Mouse (Mus musculus): ENCODE measurements at regions not wholly inside any gene's neighbourhood (a gene's known extent, or its start where the extent isn't known, plus 50 kb on each side); places are given as distances from the start of the nearest gene placed in this dataset.

DNA sequence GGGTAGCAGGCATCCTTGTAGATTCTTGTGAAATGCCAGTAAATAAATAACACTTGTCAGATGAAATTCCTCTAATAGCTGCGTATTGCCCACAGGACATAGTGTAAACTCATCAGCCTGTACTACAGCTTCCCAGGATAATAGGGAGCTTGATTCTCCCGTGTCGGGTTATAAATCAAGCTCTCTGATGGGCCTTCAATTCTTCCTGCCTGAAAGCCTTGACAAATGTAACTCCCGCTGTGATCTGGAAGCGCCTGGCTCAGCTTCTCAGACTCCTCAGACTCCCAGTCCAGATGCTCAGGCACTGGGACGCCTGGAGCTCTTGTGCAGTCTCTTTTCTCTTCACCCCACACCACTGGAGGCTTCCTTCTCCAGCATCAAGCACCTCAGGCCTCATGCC is 151.3 kb downstream of the Fam76b start:
- no peak for DNase-seq (ENCODE audit: low spot score)

DNA sequence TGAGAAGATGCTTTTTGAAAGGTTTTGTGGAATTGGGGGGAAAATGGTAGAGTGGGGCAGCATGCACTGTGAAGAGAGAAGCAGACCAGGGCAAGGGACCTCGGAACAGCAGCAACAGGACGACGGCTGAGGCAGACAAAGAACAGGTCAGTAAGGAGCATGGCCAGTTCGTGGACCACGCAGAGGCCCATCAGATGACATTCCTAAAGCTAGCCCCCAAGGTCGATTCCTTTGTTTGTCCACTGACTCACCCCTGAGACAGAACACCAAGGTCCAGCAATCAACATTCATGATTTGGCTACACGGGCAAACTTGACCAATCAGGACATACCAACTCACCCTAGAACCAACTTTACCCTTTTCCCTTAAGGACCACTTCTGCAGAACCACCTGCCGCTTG is 160.0 kb downstream of the Fam76b start:
- no peak for DNase-seq (ENCODE audit: low spot score)

DNA sequence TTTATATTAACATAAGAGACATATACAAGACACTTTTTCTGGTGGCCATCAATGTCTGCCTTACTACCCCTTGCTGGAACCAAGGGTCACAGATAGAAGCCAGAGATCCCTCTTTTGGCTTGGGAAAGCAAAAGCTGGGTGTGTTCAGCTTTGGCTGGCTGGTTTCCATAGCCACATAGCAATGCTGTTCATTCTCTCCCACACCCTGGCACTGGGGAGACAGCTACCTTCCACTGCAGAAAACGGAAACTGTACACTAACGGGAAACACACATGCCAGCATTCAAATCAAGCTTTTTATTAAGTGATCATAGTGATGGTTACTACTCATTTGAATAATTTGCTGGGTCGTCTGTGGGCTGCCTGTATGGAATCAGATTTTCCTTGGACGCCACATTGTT is 161.4 kb downstream of the Fam76b start:
- no peak for DNase-seq (ENCODE audit: low spot score)

DNA sequence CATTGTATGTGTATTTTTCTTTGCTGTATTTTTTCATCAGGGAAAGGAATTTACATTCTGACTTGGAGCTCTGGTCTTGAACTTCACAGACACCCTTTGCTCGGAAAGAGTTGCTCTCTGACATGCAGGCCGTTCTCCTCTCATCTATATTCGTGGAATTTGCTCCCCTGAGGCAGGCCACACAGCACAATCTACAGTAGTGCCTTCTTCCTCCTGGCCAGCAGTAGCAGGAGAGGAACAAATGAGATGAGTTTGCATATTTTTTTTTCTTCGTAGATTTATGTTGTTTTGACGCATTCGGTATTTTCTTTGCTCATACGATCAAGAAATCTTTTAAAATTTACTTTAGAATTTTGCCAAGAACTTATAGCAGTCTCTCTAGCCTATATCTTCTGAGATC is 163.4 kb downstream of the Fam76b start:
- DNase-seq (ENCODE audit: low spot score), result no peak

DNA sequence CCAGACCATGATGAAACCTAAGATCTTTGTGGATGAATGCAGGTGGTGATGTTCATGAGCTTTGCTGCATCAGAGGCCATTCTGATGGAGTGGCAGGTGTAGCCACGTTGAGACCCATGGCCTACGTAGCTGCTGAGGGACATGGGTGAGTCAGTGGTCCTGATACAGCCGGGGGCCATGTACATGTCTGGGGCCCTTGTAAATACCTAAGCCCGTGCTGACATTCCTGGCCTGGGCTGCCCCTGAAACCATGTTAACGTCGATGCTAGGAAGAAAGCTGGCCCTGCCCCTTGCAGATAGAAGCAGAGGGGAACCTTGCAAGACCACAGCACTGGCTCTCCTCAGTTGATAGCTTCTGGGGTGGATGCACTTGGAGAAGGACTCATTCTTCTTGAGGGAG is 165.2 kb downstream of the Fam76b start:
- no peak for DNase-seq (ENCODE audit: low spot score)

DNA sequence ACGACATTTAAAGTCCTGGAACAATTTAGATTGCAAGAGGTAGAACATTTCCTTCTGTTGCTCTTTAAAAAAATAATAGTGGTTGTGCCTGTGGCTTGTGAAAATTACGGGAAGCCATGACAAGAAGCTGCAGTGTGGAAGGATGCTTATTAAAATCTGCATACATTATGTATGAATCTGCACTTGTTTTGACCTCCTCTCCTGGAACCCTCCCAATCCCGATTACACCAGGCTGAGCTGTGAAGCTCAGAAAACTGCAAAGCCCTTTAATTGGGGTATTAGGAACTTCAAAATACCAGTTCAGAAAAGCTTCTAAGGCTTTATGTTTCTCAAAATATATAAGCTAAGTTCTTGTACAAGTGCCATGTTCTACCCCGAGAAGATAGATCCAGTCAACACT is 171.8 kb downstream of the Fam76b start:
- no peak for DNase-seq (ENCODE audit: low spot score)

DNA sequence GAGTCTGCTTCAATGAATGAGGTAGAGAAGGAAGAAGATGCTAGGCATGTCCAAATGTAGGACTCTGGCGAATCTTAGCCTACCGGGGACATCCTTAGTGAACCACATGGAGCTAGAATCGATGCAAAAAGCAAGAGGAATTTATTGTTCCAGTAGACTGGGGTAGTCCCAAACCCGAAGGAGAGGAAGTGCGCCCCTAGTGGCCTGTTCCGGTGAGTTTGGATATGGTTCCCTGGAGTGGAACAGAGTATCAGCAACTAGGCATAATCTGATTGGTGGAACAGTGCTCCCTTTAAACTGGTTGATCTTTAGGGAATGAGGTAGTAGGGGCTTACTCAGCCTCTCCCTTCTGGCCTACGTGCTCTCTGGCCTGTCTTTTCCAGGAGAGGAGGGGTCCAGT is 174.0 kb downstream of the Fam76b start:
- DNase-seq (ENCODE audit: low spot score), result no peak

DNA sequence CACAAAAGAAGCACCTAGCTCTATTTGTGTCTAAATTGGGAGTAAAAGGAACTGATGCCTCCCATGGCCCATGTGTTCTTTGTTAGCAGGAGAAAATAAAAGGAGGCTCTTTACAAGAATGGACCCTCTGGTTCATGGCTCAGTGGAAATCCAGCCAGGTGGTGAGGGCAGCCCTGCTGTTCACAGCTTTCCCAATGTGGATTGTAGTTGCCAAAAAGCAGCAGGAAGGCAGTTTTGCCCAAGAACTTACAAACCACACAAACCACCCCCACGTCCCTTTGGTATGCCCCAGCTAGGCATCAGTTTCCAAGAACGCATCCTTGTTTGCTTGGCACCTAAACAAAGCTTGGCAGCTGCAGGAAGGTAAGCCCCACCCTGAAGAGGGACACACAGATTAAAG is 174.7 kb downstream of the Fam76b start:
- DNase-seq (ENCODE audit: low spot score), result no peak

DNA sequence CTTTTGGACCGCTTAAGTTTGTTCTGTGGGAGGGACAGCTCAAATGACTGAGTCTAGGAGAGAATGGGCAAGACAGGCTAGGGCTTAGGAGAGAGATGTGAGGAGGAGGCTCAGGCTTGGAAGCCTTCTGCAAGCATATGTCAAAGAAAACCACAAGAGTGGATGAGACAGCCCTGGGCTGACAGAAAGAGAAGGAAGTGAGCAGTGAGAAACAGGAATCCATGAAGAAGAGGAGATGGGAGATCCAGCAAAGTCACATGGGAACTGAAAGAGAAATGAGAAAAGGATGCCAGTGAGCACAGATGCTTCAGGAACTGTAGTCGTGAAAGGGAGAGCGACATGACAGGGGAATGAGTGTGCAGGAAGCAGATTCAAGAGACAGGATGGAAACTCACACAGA is 175.6 kb downstream of the Fam76b start:
- no peak for DNase-seq (ENCODE audit: low spot score)

DNA sequence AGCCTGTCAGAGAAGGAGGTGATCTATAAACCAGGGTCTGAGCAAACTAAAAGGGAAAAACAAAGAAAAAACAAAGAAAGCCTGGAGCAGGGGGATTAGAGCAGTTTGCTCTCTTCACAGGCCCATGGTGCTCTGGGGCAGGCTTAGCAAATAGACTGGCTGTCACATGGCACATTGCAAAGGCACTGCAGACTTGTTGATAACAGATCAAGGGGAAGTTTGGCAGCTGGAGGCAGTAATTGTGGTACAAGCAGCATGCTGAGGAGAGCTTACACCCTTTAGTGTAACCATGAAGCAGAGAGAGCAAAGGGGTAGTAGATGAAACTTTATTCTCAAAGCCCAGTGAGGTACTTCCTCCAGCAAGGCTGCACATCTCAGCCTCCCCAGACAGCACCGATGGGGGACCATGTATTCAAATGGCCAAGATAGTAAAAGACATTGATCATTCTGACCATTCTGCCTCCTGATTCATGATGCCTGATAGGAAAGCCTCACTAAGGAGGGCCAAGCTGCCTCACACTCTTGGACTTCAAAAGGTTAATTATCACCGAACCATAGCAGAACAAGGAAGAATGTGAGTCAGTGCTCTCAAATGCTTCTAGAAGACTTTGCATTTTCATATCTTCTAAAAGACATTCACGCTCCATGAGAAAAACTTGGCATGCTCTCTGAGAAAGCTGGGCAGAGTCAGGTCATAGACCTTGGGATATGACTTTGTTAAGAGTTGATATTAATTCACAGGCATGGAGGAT is 178.9 kb downstream of the Fam76b start:
- no peak for DNase-seq (ENCODE audit: low spot score)

DNA sequence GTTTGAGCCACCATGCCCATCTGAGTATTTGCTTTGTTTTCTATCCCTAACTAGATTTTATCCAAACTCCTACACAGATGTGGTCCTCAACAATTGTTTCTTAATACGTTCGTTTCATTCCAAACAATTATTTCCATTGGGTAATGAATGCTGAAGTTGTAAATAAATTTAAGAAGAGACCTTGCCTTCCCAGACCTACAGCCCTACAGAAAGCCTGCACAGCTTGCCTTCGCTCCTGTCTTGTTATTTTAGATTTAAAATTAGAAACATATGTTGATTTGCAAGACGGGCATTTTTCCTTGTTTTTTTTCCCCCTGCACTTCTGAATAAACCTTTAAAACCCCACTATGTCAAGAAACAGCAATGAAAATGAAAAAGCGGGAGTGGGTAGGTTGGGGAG is 181.9 kb downstream of the Fam76b start:
- no peak for DNase-seq (ENCODE audit: low spot score)

DNA sequence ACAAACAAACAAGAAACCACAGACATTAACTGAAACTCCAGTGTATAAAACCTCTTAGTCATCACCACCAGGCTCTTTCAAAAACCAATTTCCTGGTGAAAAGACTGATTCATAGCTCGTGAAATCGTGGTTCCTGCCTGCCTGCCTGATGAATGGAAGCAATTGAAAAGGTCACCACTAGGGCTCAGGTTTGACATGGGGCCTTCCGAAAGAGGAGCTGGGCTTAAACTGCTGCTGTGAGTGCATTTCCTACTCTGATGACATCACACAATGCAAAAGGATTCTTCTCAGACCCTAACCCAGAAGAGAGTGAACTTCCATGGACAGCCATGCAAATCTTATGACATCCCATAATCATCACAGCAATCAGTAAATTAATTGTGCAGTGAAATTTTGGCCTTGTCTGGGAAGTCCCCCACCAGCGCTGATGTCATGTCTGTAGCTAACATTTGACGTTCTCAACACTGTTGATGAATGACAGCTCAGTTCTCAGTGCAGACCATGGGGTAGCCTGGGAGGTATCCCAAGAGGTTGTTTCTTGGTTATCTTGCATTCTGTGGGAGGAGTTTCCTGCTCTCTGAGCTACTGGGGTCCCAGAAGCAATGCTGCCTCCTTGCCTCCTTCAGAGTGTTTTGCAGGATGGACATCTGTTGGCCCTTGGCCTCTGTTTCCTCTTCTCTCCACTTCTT is 182.9 kb downstream of the Fam76b start:
- DNase-seq (ENCODE audit: low spot score), result no peak

DNA sequence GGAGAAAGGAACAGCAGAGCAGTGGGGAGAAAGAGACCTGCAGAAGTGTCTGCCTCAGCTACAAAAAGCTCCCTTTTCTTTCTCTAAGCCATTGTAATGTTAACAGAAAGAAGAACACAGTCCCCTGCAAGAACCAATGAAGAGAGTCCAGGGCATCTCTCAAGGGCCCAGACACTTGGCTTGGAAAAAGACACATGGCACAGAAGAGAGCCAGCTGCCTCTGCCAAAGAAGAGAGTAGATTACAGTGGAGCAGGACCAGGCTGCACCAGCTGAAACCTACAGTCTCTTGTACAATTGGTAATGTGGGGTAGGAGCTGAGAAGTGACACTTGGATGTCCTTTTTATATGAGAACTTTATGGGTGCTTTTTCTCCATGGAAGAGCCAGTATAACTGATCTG is 196.7 kb downstream of the Fam76b start:
- no peak for DNase-seq (ENCODE audit: low spot score)

DNA sequence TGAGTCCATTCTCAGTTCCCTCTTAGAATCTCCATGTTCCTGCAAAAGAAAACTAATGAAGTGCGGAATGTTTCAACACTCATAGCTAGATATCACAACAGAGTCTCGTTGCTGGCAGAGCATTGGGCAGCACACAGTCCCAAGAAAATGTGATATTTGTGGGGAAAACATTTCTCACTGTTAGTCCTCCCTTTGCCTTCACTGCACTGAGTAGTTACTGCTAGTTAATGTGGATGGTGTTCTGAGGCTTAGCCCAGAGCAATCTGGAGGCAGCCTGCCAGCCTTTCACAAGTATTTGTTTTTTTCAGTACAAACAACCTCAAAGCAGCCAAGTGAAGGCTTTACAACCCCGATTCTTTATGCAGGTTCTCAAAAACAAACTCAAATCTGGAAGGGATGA is 197.2 kb downstream of the Fam76b start:
- no peak for DNase-seq (ENCODE audit: low spot score)

DNA sequence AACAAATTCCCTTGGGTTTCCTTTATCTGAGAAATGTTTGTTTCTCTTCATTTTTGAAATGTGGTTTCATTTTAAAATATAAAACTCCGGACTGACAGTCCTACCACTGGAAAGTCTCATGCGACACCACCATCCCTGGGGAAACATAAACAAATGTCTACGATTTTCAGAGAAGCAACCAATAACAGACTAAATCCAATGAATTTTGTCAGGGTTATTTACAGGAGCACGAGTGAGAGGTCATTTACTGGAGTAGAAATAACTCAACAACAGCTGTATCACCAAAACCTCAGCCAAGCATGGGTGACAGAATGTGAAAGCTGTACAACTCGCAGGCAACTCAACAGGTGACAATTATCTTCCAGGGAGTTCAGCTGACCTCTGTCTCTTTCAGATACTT is 200.5 kb downstream of the Fam76b start:
- no peak for DNase-seq (ENCODE audit: low spot score)

DNA sequence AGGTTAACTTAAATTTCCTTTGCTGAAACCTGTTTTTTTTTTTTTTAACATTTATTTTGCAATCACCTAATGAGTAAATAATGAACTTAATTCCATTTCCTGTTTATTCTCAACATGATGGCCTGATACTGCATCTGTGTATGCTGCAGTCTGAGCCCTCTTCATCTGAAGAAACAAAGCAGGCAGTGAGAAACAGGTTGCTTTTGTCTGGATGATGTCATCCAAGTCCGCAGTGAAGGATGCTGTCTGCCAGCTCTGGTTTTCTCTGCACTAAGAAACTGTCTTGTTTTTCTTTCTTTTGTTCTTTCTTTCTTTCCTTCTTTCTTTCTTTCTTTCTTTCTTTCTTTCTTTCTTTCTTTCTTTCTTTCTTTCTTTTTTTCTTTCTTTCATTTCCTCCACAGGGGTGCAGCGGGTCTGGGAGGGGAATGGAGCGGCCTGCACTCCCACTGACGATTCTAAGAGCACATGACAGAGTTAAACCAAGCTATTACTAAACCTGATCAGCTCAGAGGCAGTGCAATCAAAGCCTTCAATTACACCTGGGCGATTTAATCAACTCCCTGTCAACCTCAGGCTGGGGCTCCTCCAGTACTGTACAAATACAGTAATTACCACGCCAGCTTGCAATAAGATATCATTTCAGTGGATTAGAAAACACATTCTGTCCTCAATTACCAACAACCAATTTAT is 204.0 kb downstream of the Fam76b start:
- DNase-seq (ENCODE audit: low spot score), result no peak

DNA sequence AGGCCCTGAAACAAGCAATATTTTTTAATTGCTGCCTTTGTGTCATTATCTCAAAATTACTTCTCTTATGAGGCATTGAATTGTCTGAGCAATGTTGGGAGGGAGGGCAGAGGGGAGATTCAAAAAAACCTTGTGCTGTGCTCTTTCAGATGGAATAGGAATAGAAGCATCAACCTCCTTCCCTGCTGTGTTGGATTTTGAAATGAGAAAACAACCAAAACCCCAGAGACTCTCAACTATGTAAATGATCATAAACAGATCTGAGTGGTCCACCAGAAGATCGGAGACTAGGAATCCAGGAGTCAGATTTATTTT is 204.5 kb downstream of the Fam76b start:
- DNase-seq (ENCODE audit: low spot score), result no peak

DNA sequence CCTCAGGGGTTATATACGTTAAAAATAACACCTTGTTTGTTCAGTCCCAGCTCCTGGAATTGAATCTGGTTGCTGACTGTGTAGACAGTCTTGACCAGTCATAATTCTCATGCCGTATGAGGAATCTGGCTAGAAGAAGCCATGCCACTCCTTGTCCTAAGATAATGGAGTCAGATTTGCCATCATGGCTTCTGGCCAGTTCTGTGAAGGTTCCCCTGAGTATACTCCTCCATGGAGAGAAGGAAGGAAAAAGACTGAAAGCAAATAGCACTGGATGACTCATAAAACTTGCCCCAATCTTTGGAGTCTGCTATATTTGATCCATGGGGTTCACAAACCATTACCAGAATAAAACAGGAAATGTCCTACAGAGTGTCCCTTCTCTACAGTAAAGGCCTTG is 208.0 kb downstream of the Fam76b start:
- DNase-seq (ENCODE audit: low spot score), result no peak

DNA sequence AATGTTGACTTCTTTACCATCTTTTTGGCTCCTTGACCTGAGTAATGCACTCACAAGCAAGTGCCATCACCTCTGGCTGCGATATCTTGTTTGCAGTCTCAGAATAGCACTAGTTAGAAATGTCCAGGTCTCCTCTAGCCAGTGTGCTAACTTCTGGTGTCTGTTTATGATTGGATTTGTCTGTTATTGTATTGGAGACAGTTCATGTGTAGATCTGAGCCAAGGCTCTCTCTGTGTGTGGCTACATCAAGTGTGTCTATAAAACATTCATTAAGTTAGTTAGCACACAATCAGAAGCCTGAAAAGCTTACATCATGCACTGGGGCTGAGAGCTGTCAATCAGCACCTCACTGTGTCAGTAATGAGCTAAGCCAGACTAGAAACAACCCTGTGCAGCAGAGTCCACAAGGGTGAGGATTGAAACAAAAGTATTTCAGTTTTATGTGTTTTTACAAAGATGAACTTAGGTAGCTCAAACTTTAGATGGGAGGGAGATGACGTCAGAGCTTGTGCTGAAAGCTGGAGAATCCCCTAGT is 214.5 kb downstream of the Fam76b start:
- DNase-seq (ENCODE audit: low spot score), result no peak

DNA sequence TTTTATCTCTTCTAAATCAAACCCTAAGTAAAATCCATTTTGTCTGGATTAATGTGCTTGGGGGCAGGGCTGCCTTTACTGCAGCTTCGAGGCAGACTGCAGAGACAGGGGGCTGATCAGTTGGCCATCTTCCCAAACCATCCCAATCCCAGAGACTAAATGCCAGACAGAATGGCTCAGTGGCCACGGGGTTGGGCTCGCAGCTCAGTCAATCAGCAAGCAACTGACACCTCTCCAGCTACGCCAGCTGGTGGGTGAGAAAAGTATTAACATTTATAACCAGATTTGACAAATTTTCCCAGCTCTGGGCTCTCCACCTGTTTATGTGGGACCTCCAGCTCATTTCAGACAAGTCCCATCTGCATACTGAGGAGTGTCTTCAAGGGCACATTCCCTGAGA is 220.7 kb downstream of the Fam76b start:
- DNase-seq (ENCODE audit: low spot score), result no peak

DNA sequence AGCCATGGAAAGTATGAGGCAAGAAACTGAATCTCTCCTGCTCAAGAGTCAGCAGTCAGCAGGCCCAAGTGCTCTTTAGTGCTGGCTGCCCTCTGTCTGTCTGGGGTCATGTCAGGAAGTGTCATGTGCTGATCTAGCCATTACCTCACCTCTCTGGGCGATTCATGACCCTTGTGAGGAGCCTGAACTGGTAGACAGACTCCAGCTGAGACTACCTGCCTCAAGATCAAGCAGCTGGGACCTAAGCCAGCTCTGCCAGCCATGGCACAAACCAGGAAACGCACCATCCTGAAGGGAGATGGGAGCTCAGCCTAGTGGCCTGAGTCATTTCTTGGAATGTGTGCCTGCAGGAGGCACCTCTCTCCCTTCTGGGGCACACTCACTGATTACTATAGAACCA is 221.2 kb upstream of the Sesn3 start:
- no peak for DNase-seq (ENCODE audit: low spot score)

DNA sequence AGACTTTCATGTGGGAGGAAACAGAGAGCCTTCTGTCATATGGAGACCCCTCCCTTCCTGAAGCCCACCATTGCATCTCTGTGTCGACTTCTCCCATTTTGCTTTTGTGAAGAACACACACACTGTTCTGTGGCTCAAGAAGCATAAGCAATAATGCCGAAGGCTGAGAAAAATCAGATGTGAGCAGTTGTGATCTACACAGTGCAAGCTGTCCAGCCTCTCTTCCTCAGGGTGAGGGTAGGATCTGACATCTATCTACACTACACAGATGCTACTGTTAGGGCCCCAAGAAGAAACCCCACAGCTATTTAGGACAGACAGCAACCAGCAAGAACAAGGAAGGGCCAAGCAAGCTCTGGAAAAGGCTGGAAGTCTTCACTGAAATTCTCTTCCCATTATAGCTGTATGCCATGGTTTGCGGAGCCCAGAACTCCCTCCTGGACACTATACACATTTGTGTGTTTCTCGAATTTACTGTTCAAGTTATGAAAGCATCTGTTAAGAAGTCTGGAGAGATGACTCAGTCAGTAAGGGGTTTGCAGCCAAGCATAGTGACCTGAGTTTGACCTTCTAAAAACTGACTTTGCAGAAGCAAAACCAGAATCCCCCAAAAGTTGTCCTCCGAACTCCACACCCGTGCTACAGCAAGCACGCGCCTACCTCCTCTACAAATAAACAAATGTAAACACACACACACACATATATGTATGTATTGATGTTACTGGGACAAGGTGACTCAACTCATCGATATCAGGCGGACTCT is 218.3 kb upstream of the Sesn3 start:
- no peak for DNase-seq (ENCODE audit: low spot score)

All from ovary, postnatal 14 days (tissue).